Mouse (Mus musculus): Measurements from ENCODE around the gene Mospd1. TPM values are rescaled to one million over a fixed set of nuclear protein-coding genes. Genes with fewer than 3 reads are reported as not detected.

Gene Mospd1
- polyA plus RNA-seq, 1 experiment from 2014 or later: 44.3 TPM

DNA sequence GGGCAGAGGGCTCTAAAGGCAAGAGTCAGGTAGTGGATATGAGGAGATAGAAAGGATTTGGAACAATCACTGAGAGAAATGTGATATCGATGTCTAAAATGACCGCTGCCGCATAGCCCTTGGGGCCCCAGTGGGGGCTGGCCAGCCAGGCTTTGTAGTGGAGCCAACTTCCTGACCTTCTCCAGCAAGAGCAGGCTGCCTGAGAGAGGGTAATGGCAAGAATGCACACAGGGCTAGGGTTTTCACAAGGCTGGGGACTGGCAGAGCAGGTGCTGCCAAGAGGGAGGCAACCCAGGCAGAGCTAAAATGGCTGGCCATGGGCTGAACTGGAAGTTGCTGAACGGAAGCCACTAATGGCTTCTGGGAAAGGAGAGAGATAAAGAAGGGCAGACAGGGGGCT is 49.2 kb downstream of the Mospd1 start:
- 78% methylated on average over 4 of the region's 4 CpGs for WGBS
- Histone ChIP-seq H3K9me3 (ENCODE audit: control insufficient read depth, low read length) (no peaks in the 10 kb centered on the region), H3K27ac (ENCODE audit: low read length) (no peak overlapping the region)

DNA sequence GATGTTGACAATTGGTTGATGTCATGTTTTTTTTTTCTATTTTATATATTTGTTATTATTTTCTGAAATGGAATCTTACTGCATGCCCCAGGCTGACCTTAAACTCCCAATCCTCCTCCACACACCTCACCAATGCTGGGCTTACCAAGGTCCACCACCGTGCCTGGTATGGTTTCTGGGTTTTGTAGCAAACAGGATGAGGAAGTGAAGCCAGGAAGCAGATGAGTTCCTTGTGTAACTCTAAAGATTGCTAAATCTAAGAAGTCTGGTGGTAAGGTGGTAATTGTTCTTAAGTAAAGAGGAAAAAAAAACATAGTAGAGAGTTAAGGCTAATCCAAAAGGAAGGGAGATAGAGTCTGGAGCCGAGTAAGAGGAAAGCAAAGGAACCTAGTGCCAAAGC is 49.7 kb downstream of the Mospd1 start:
- Histone ChIP-seq H3K27ac (ENCODE audit: low read length) (no peak overlapping the region), H3K9me3 (ENCODE audit: control insufficient read depth, low read length) (no peaks in the 10 kb centered on the region), H3K4me3 (ENCODE audit: low read length) (no peak overlapping the region), H3K4me1 (ENCODE audit: control insufficient read depth, insufficient read depth, low read length) (no peaks in the 10 kb centered on the region), H3K36me3 (ENCODE audit: control insufficient read depth, insufficient read depth, low read length) (no peaks in the 10 kb centered on the region), H3K4me2 (ENCODE audit: low read depth, low read length) (no peak overlapping the region), H3K27me3 (replicated peaks; ENCODE audit: control insufficient read depth, insufficient read depth, low read length) (no peaks in the 10 kb centered on the region), H3K9ac (ENCODE audit: low read depth, low read length) (no peak overlapping the region)
- 67% methylated on average over 2 of the region's 2 CpGs for WGBS
- no peak for ATAC-seq

More for the DNA sequence above, 49.2 kb downstream of the Mospd1 start:
- H3K4me1 ChIP-seq (ENCODE audit: control insufficient read depth, insufficient read depth, low read length): no peaks in the 10 kb centered on the region
- no peak overlapping the region for H3K4me2 ChIP-seq (ENCODE audit: low read depth, low read length)
- no peaks in the 10 kb centered on the region for H3K36me3 ChIP-seq (ENCODE audit: control insufficient read depth, insufficient read depth, low read length)
- H3K27me3 ChIP-seq (replicated peaks; ENCODE audit: control insufficient read depth, insufficient read depth, low read length): no peaks in the 10 kb centered on the region
- no peak overlapping the region for H3K9ac ChIP-seq (ENCODE audit: low read depth, low read length)
- no peak for ATAC-seq
- no peak overlapping the region for H3K4me3 ChIP-seq (ENCODE audit: low read length)

Other genes starting within 250 kb of the Mospd1 start
- 3.0 and 3.9 TPM in 2 replicates for gene Plac1, start 130.4 kb downstream of the Mospd1 start, polyA plus RNA-seq (2015; fragmentation: Nextera tagmentation; extraction: Ambion mirVana)
- gene Fam122b, start 100.7 kb downstream of the Mospd1 start, polyA plus RNA-seq (2015; fragmentation: Nextera tagmentation; extraction: Ambion mirVana): 6.8 and 7.1 TPM in 2 replicates
- gene Fam122c, start 97.1 kb downstream of the Mospd1 start, polyA plus RNA-seq (2015; fragmentation: Nextera tagmentation; extraction: Ambion mirVana): not detected in 2 replicates
- not detected in 2 replicates for gene Etd, start 64.4 kb upstream of the Mospd1 start, polyA plus RNA-seq (2015; fragmentation: Nextera tagmentation; extraction: Ambion mirVana)
- gene Rtl8c, start 237.5 kb upstream of the Mospd1 start, polyA plus RNA-seq (2015; fragmentation: Nextera tagmentation; extraction: Ambion mirVana): 26.2 and 30.7 TPM in 2 replicates
- not detected in 2 replicates for gene Gm14597, start 238.5 kb upstream of the Mospd1 start, polyA plus RNA-seq (2015; fragmentation: Nextera tagmentation; extraction: Ambion mirVana)

All from intestine, embryonic 16.5 days (tissue).